In genomic region chr8:45355809-45356208, GRCm38 (mm10) we compare ENCODE assay signal across 16 mouse cellular contexts. TPM values are rescaled to one million over a fixed set of nuclear protein-coding genes. Genes with fewer than 3 reads are reported as not detected.
"Had no signal": no experiment of that assay in that cellular context is flagged by ENCODE, and none has a peak within 500 bp of the region (broad histone marks: within the 10 kb centered on the region; RNA-seq: fewer than 3 reads in every experiment).

No protein-coding gene starts in this region.

- H3K27ac ChIP-seq: hindbrain, embryonic 14.5 days; liver, embryonic 12.5 days; lung, embryonic 15.5 days; macrophage; midbrain, embryonic 12.5 days had no signal

- H3K4me2 ChIP-seq: hindbrain, embryonic 14.5 days; liver, embryonic 12.5 days; lung, embryonic 15.5 days; midbrain, embryonic 12.5 days had no signal

- H3K4me1 ChIP-seq: liver, embryonic 12.5 days had no signal

- DNase-seq: left cerebral cortex, postnatal 4 days; lung, postnatal 14 days; right cerebral cortex, postnatal 14 days; thymus, adult 18-20 months; thymus, postnatal 14 days had no signal

- H3K9ac ChIP-seq: hindbrain, embryonic 14.5 days; liver, embryonic 12.5 days; lung, embryonic 15.5 days; midbrain, embryonic 12.5 days had no signal

- ATAC-seq: intestine, embryonic 16.5 days; liver, embryonic 12.5 days had no signal

- H3K4me3 ChIP-seq: liver, embryonic 12.5 days; lung, embryonic 15.5 days; midbrain, embryonic 12.5 days had no signal

- H3K36me3 ChIP-seq: lung, embryonic 15.5 days; midbrain, embryonic 12.5 days had no signal

- H3K9me3 ChIP-seq: liver, embryonic 12.5 days; lung, embryonic 15.5 days; midbrain, embryonic 12.5 days had no signal

- H3K27me3 ChIP-seq: lung, embryonic 15.5 days; midbrain, embryonic 12.5 days had no signal

RNA-seq across cellular contexts. Expression of gene Gm45753, which starts 47.5 kb away (rescaled TPM):
- polyA plus RNA-seq: hindbrain, embryonic 14.5 days; large intestine, adult 2 months; limb, embryonic 14.5 days; lung, embryonic 15.5 days; midbrain, embryonic 12.5 days; midbrain, postnatal 0 days; neural tube, embryonic 14.5 days; spleen, adult 2 months had no signal
